Mouse (Mus musculus) erythroblast, embryonic 14.5 days (primary cell): ENCODE measurements around the gene Baiap3.

Experiments used
- GATA1 ChIP-seq: IDR thresholded peaks from 2 replicates; pipeline ENCODE4 v1.6.1; 2012; ENCODE audit warnings: low read length, inconsistent platforms, mixed read lengths
- TAL1 ChIP-seq: IDR thresholded peaks from 3 replicates; pipeline ENCODE4 v1.6.1; 2012; ENCODE audit warnings: low read length, inconsistent platforms, mixed read lengths

DNA sequence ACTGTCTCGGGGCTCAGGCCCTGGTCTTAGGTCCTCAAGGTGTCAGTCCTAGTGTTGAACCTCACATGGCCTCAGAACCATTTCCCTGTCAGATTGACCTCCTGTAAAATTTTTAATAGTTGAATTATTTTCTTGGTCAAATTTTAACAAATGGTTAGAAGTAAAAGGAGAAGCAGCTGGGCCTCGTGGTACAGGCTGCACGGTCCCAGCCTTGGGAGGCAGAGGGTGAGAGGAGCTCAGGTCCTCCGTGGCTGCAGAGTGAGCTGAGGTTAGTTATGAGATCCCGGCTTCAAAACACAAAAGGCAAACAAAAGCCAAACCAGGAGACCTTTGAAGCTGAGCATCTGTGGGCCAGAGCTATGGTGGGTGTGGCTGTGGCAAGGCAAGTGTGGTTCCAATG is 28.2 kb downstream of the Baiap3 start:
- TF ChIP-seq GATA1 (no peak), TAL1 (no peak)
